Mouse (Mus musculus) liver, postnatal 0 days (tissue): ENCODE measurements at regions not wholly inside any gene's neighbourhood (a gene's known extent, or its start where the extent isn't known, plus 50 kb on each side); places are given as distances from the start of the nearest gene placed in this dataset.

Experiments
- CTCF ChIP-seq: sonication (generic); IDR thresholded peaks from 2 replicates; pipeline ENCODE4 v1.5.1; 2016; ENCODE audit warnings: antibody characterized with exemption, low read depth
- EP300 ChIP-seq: IDR thresholded peaks from 2 replicates; pipeline ENCODE4 v1.6.1; 2016; ENCODE audit warnings: antibody characterized with exemption, low read depth, mild to moderate bottlenecking

DNA sequence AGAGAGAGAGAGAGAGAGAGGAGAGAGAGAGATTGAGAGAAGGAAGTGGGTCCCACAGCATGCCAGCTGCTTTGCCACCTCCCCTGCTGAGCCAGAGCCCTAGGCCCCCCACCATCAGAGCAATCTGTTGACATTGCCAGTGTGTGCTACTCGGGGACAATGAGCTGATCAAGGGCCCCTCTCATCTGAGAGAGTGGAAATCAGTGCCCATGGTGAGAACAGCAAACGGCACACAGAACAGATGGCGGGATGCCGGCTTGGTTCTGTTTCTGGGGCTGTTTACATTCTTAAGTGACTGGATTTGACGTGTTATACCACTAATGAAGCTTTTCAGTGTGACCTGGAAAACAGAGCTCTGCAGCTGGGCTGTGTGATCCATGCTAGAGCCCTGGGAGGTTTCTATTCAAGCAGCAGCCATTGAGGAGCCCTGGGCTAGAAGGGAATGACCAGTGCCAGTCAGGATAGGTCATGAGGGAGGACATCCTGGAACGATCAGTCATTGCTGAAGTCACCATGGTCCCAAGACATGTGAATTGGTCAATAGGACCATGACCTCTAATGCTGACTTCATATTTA is 296.0 kb downstream of the Irx2 start:
- TF ChIP-seq CTCF (no peak), EP300 (no peak)
